Mouse (Mus musculus) macrophage (primary cell): ENCODE data around the gene Mrpl46. TPM values are rescaled to one million over a fixed set of nuclear protein-coding genes. Genes with fewer than 3 reads are reported as not detected.

ENCODE experiments used
- H3K27ac ChIP-seq: fragments of 350-480 bp; formaldehyde crosslinking; 2 replicates; pipeline ENCODE4 v1.9.0; 2021
- H3K36me3 ChIP-seq: fragments of 350-480 bp; formaldehyde crosslinking; 2 replicates; pipeline ENCODE4 v1.9.0; 2021; ENCODE audit errors: inconsistent target
- H3K4me3 ChIP-seq: fragments of 350-480 bp; formaldehyde crosslinking; 2 replicates; pipeline ENCODE4 v1.9.0; 2021; ENCODE audit errors: inconsistent target
- H3K79me2 ChIP-seq: fragments of 350-480 bp; formaldehyde crosslinking; 2 replicates; pipeline ENCODE4 v1.9.0; 2021; ENCODE audit errors: inconsistent target
- WGBS: methylation state at CpG from one replicate; pipeline ENCODE4 v1.1.7; 2026; ENCODE audit warnings: inconsistent platforms; ENCODE audit not compliant: missing documents; 5-methylcytosine and 5-hydroxymethylcytosine counted together
- polyA plus RNA-seq: library from polyadenylated mRNA; stranded (reverse); fragments of 250-400 nt; gene quantifications from 3 replicates; pipeline ENCODE4 v1.2.4, GENCODE M21; 2018; ENCODE audit warnings: inconsistent platforms

Gene Mrpl46
- polyA plus RNA-seq, 1 experiment from 2014 or later, result 26.3 TPM

GRCm38 (mm10) chr7:78791359-78792222, 8.3 kb upstream of the Mrpl46 start:
- Histone ChIP-seq H3K79me2 (no peaks in the 10 kb centered on the region), H3K27ac (no peak overlapping the region), H3K36me3 (peaks cover 35% of the 10 kb centered on the region), H3K4me3 (no peak overlapping the region)
- 83% methylated on average over 12 of the region's 15 CpGs for WGBS

DNA sequence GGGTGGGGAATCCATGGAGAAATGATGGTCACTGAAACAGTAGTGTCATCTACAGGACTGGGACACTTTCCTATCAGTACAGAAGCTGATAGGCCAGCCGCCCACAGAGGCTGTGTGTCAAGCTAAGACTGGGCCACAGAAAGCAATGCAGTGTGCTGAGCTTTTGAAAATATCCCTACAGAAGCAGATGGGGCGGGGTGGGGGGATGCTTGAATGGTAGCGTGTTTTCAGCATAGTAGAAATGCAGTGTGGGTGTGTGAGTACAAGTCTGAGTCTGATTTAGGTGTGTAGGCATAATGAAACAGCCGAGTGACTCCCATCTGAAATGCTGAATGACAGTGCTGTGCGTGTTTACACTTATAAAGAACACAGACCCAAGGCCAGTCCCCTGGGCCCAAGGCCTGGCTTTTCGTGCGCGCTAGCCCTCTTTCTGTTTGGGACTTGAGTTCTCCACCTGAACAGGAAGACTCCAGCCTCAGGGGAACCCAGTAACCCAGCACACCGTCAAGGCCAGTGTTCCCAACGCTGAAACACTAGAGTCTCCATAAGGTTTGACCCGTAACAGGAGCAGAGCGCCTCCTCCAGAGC, 4.6 kb upstream of the Mrpl46 start:
- Histone ChIP-seq H3K36me3 (peaks cover 32% of the 10 kb centered on the region), H3K4me3 (no peak overlapping the region), H3K27ac (no peak overlapping the region), H3K79me2 (peaks cover 8% of the 10 kb centered on the region; the same call in 1 of the 2 replicates)
- 95% methylated on average over 12 of the region's 12 CpGs for WGBS

DNA sequence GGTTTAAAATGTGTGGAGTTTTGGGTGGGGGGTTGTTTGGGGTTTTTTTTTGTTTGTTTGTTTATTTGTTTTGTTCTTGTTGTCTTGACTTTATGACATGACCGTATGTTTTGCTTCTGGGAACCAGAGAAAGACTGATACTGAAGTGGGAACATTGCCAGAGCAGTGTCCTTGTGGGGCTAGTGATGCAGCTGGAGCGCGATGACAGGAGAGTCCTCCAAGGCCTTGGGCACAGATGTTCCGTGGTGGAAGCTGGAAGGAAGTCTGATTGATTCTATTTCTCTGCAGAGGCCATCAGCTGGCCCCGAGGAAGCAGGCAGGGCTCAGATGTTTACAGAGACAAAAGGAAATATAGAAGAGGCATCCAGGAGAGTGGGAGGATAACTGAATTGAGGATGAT, 2.6 kb upstream of the Mrpl46 start:
- Histone ChIP-seq H3K79me2 (peaks cover 27% of the 10 kb centered on the region), H3K36me3 (peaks cover 24% of the 10 kb centered on the region), H3K4me3 (no peak overlapping the region), H3K27ac (no peak overlapping the region)
- WGBS, result 90% methylated on average over 5 of the region's 5 CpGs

DNA sequence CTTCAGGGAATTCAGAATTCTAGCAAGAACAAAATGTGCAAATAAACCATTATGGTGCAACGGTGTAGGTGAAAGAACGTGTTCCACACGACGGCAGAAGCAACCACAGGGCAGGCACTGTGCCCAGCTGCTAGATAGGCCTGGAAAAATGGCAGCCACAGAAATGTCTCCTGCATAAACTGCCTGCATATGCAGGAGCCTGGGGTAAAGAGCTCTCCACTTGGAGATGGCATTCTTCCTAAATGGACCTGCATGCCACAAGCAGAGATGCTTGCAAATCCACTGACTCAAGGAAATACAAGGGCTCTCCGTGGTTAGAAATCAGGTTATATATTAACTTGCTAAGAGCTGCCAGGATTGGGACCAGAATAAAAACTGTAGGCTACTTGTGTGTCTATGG, 4.6 kb downstream of the Mrpl46 start:
- Histone ChIP-seq H3K27ac (no peak overlapping the region), H3K4me3 (no peak overlapping the region), H3K36me3 (peaks cover 61% of the 10 kb centered on the region), H3K79me2 (peaks cover 27% of the 10 kb centered on the region)
- WGBS, result 94% methylated on average over 5 of the region's 5 CpGs

DNA sequence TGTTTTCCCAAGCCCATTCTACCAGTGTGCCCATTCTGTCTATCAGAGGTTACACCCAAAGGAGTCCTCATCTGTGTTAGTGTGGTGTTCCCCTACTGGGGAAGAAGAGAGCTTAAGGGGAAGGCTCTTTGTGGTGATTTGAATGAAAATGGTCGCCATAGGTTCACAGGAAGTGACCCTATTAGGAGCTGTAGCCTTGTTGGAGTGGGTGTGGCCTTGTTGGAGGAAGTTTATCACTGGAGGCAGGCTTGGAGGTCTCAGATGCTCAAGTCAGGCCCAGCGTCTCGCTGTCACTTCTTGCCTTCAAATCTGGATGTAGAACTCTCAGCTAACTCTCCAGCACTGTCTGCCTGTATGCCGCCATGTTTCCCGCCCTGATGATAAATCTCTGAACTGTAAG, 12.4 kb downstream of the Mrpl46 start:
- no peaks in the 10 kb centered on the region for H3K79me2 ChIP-seq
- WGBS, result 84% methylated on average over 5 of the region's 5 CpGs
- H3K36me3 ChIP-seq, result peaks cover 19% of the 10 kb centered on the region
- H3K27ac ChIP-seq, result no peak overlapping the region
- H3K4me3 ChIP-seq, result no peak overlapping the region

- Histone ChIP-seq H3K4me3 (no peak overlapping the region), H3K36me3 (peaks cover 3% of the 10 kb centered on the region; the same call in 1 of the 2 replicates), H3K79me2 (no peaks in the 10 kb centered on the region), H3K27ac (no peak overlapping the region)
- WGBS, result 79% methylated on average over 7 of the region's 7 CpGs
Measured at GRCm38 (mm10) chr7:78769075-78769652, 14.2 kb downstream of the Mrpl46 start.

GRCm38 (mm10) chr7:78767929-78768531, 15.3 kb downstream of the Mrpl46 start:
- Histone ChIP-seq H3K79me2 (no peaks in the 10 kb centered on the region), H3K36me3 (no peaks in the 10 kb centered on the region), H3K4me3 (no peak overlapping the region), H3K27ac (no peak overlapping the region)
- 84% methylated on average over 12 of the region's 12 CpGs for WGBS

DNA sequence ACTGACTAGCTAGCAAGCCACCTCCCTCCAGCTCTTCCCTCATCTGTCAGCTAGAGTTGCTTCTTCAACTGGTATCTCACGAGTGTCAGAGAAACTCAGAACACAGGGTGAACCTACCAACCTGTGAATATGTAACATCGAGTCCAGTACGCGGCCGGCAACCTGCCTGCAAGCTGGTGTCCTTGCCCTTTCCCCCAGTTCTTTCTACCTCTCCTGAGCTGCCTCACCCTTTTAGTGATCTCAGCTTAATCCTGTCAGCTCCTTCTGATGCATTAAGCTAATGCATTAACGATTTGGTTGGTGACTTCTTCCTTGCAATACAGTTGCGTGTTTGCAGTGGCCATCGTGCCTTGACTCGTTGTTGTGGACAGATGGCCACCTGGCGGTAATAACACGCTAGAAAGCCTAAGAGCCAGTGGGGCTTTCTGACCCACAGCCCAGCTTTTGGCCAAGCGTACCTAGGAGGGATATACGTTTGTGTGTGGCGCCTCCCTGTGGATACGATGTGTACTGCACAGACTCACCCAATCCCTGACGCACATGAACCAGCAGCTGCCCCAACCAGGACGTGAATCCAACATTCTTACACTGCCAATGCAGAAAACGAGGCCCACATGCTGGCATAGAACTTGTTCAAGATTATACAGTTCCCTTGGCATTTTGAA, 17.2 kb downstream of the Mrpl46 start:
- Histone ChIP-seq H3K4me3 (no peak overlapping the region), H3K79me2 (no peaks in the 10 kb centered on the region), H3K36me3 (no peaks in the 10 kb centered on the region), H3K27ac (no peak overlapping the region)
- 26% methylated on average over 18 of the region's 18 CpGs for WGBS

DNA sequence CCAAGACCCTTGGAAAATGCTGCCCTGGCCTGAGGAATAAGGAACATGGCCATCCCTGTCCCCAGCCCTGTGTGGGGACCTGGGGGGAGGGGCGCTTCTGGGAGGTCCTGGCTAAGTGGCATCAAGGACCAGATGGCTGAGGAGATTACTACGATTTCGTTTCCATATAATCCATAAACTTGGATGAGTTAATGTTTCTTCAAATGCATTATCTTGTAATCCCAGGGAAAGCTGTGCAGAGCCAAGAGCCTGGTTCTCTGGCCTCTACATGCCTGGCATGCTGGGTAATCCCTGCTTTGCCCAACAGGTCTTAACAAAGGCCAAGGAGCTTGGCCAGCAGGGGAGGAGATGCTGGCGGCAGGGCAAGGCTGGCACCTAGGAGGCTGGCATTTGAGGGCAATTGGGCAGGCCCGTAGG, 18.1 kb downstream of the Mrpl46 start:
- WGBS, result 83% methylated on average over 5 of the region's 5 CpGs
- Histone ChIP-seq H3K4me3 (no peak overlapping the region), H3K27ac (no peak overlapping the region), H3K79me2 (no peaks in the 10 kb centered on the region), H3K36me3 (no peaks in the 10 kb centered on the region)

- Histone ChIP-seq H3K4me3 (no peak overlapping the region), H3K79me2 (no peaks in the 10 kb centered on the region), H3K36me3 (no peaks in the 10 kb centered on the region), H3K27ac (no peak overlapping the region)
- 89% methylated on average over 3 of the region's 3 CpGs for WGBS
Measured at GRCm38 (mm10) chr7:78763801-78764200, 19.5 kb downstream of the Mrpl46 start.

- H3K4me3 ChIP-seq, result no peak overlapping the region
- WGBS, result 74% methylated on average over 8 of the region's 8 CpGs
- H3K27ac ChIP-seq, result no peak overlapping the region
- no peaks in the 10 kb centered on the region for H3K79me2 ChIP-seq
- H3K36me3 ChIP-seq, result no peaks in the 10 kb centered on the region
Measured at GRCm38 (mm10) chr7:78754458-78755000, 28.8 kb downstream of the Mrpl46 start.

DNA sequence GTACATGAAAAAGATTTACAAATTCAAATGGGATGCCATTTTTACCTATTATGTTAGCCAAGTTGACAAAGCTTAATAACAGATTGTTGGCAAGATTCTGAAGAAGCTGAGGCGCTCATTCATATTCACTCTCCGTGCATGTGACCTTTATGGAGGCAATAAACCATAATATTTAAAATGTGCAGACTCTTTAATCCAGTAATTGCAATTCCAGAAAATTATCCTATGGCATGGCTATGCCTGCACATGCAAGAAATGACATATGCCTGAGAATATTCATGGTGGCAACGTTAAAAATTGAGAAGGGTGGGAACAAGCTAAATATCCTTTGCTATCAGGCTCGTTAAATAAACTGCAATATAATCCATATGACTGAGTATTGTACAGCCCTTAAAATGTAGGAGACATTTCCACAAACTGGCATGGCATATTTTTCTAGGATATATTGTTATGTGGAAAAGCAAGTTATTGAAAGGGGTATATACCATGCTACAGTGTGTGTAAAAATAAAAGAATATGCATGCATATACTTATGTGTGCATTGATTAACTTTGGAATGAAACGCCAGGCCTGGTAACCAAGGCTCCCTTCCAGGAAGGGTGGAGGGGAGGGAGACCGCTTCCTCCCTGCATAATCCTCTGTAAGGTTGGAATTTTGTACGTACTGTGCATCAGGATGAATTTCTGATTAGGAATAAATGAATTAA, 29.4 kb downstream of the Mrpl46 start:
- Histone ChIP-seq H3K4me3 (no peak overlapping the region), H3K36me3 (no peaks in the 10 kb centered on the region), H3K27ac (no peak overlapping the region), H3K79me2 (no peaks in the 10 kb centered on the region)
- 89% methylated on average over 7 of the region's 7 CpGs for WGBS

GRCm38 (mm10) chr7:78752961-78753360, 30.4 kb downstream of the Mrpl46 start:
- H3K79me2 ChIP-seq, result no peaks in the 10 kb centered on the region
- 75% methylated on average over 4 of the region's 4 CpGs for WGBS

More at GRCm38 (mm10) chr7:78752961-78753360, 30.4 kb downstream of the Mrpl46 start:
- H3K27ac ChIP-seq, result no peak overlapping the region
- no peaks in the 10 kb centered on the region for H3K36me3 ChIP-seq
- no peak overlapping the region for H3K4me3 ChIP-seq
